Mouse (Mus musculus) kidney, adult 2 months (tissue): ENCODE results near the gene Ttc41.

ENCODE experiments used
- CTCF ChIP-seq: fragments of 200-500 bp; conservative IDR thresholded peaks from 2 replicates; pipeline ENCODE4 v1.5.1; 2011; ENCODE audit warnings: low read depth, mild to moderate bottlenecking, control low read depth, low read length, moderate library complexity, mixed read lengths; ENCODE audit not compliant: insufficient read depth, insufficient read length
- POLR2A ChIP-seq: fragments of 200-500 bp; IDR thresholded peaks from one replicate; pipeline ENCODE4 v1.6.1; 2011; ENCODE audit warnings: low read depth, low read length, control low read depth

- TF ChIP-seq CTCF, result no peak
- TF ChIP-seq POLR2A, result no peak
Observed at GRCm38 (mm10) chr10:86712156-86712555, 6.5 kb downstream of the Ttc41 start.
